Mouse (Mus musculus) 3134 (cell line): ENCODE results near the gene Igsf6.
"Not testable (repeated sequence)": the region's sequence is repeated elsewhere in the genome, so short reads cannot be mapped to it uniquely, and the experiment has no call there.

ENCODE experiments used
- DNase-seq: peaks from one replicate; pipeline ENCODE4 v3.0.0-alpha.2; 2011; ENCODE audit warnings: low spot score; ENCODE audit not compliant: insufficient read length; ENCODE audit errors: extremely low read depth

Gene Igsf6

GRCm38 (mm10) chr7:121059477-121060218 lies 14.7 kb downstream of the Igsf6 start:
- DNase-seq: no peak

GRCm38 (mm10) chr7:121053071-121053470 lies 21.3 kb downstream of the Igsf6 start:
- no peak for DNase-seq

GRCm38 (mm10) chr7:121047624-121048023 lies 26.7 kb downstream of the Igsf6 start:
- DNase-seq: no peak

- DNase-seq: no peak
Observed at GRCm38 (mm10) chr7:121045671-121046453, 28.5 kb downstream of the Igsf6 start.

GRCm38 (mm10) chr7:121044251-121044650 lies 30.1 kb downstream of the Igsf6 start:
- no peak for DNase-seq

GRCm38 (mm10) chr7:121043510-121043909 lies 30.9 kb downstream of the Igsf6 start:
- no peak for DNase-seq

GRCm38 (mm10) chr7:121043004-121043403 lies 31.4 kb downstream of the Igsf6 start:
- no peak for DNase-seq

GRCm38 (mm10) chr7:121041989-121042388 lies 32.4 kb downstream of the Igsf6 start:
- no peak for DNase-seq

- DNase-seq: no peak
Observed at GRCm38 (mm10) chr7:121040595-121040994, 33.8 kb downstream of the Igsf6 start.

- DNase-seq: peak; percentile 62
Observed at GRCm38 (mm10) chr7:121035161-121035721, 39.1 kb downstream of the Igsf6 start.

- DNase-seq: no peak
Observed at GRCm38 (mm10) chr7:121034701-121035141, 39.7 kb downstream of the Igsf6 start.

GRCm38 (mm10) chr7:121033856-121034652 lies 40.3 kb downstream of the Igsf6 start, which contains the start of gene Mettl9:
TSS of gene Mettl9 (plus strand) at chr7:121034445.
- DNase-seq: peak; percentile 94

- not testable (repeated sequence) for DNase-seq
Observed at GRCm38 (mm10) chr7:121029947-121030346, 44.4 kb downstream of the Igsf6 start.

GRCm38 (mm10) chr7:121026300-121026699 lies 48.1 kb downstream of the Igsf6 start:
- DNase-seq: no peak

- DNase-seq: no peak
Observed at GRCm38 (mm10) chr7:121025221-121026008, 49.0 kb downstream of the Igsf6 start.

GRCm38 (mm10) chr7:121020277-121020676 lies 54.1 kb downstream of the Igsf6 start:
- DNase-seq: no peak

GRCm38 (mm10) chr7:121018778-121019177 lies 55.6 kb downstream of the Igsf6 start:
- no peak for DNase-seq

- DNase-seq: no peak
Observed at GRCm38 (mm10) chr7:121014486-121014885, 59.9 kb downstream of the Igsf6 start.
